In genomic region chr12:61925266-61925861, GRCm38 (mm10) we compare ENCODE assay signal across 21 mouse cellular contexts.
DNase-seq lines count a peak whose midpoint lies in the region; ATAC-seq lines count a peak whose summit lies in the region.
"Had no signal": no experiment of that assay in that cellular context is flagged by ENCODE, and none has a peak within 500 bp of the region (broad histone marks: within the 10 kb centered on the region; RNA-seq: fewer than 3 reads in every experiment).

No protein-coding gene starts in this region.

- H3K4me3 ChIP-seq in forebrain, embryonic 14.5 days (ENCODE audit: low read depth, low read length), result no peak overlapping the region
- H3K4me3 ChIP-seq in forebrain, embryonic 11.5 days (ENCODE audit: low read depth, low read length), result no peak overlapping the region
- no peak overlapping the region for H3K4me3 ChIP-seq in midbrain, embryonic 16.5 days (ENCODE audit: low read depth, low read length)
- H3K4me3 ChIP-seq in midbrain, embryonic 10.5 days, result no peak overlapping the region
- H3K4me3 ChIP-seq: heart, embryonic 12.5 days; hindbrain, embryonic 10.5 days; limb, embryonic 15.5 days had no signal

- ATAC-seq in forebrain, embryonic 14.5 days, result no peak
- no peak for ATAC-seq in forebrain, embryonic 11.5 days (replicated peaks; ENCODE audit: low FRiP score)
- 0 out of 2 replicates have a peak, but pooled peaks have one; percentile 28 for ATAC-seq in midbrain, embryonic 16.5 days
- ATAC-seq: CD4-positive, CD25-positive, alpha-beta regulatory T cell, adult 4 months had no signal

- H3K36me3 ChIP-seq in forebrain, embryonic 14.5 days (ENCODE audit: control insufficient read depth, insufficient read depth, low read length), result no peaks in the 10 kb centered on the region
- H3K36me3 ChIP-seq in forebrain, embryonic 11.5 days (ENCODE audit: control insufficient read depth, insufficient read depth, low read length), result no peaks in the 10 kb centered on the region
- no peaks in the 10 kb centered on the region for H3K36me3 ChIP-seq in midbrain, embryonic 16.5 days (ENCODE audit: control insufficient read depth, insufficient read depth, low read length)
- no peaks in the 10 kb centered on the region for H3K36me3 ChIP-seq in midbrain, embryonic 10.5 days
- H3K36me3 ChIP-seq: heart, embryonic 12.5 days; hindbrain, embryonic 10.5 days; limb, embryonic 15.5 days had no signal

- no peak overlapping the region for H3K27ac ChIP-seq in forebrain, embryonic 14.5 days (ENCODE audit: low read depth, low read length)
- H3K27ac ChIP-seq in forebrain, embryonic 11.5 days (ENCODE audit: low read depth, low read length), result no peak overlapping the region
- H3K27ac ChIP-seq in midbrain, embryonic 16.5 days (ENCODE audit: low read length), result no peak overlapping the region
- no peak overlapping the region for H3K27ac ChIP-seq in midbrain, embryonic 10.5 days (replicated peaks)
- H3K27ac ChIP-seq: hindbrain, embryonic 10.5 days; limb, embryonic 15.5 days; liver, embryonic 14.5 days had no signal

- H3K27me3 ChIP-seq in forebrain, embryonic 14.5 days (replicated peaks; ENCODE audit: control insufficient read depth, insufficient read depth, low read length), result no peaks in the 10 kb centered on the region
- H3K27me3 ChIP-seq in forebrain, embryonic 11.5 days (ENCODE audit: control insufficient read depth, insufficient read depth, low read length), result no peaks in the 10 kb centered on the region
- no peaks in the 10 kb centered on the region for H3K27me3 ChIP-seq in midbrain, embryonic 16.5 days (ENCODE audit: control insufficient read depth, insufficient read depth, low read depth, low read length)
- no peaks in the 10 kb centered on the region for H3K27me3 ChIP-seq in midbrain, embryonic 10.5 days (ENCODE audit: low read depth, poor library complexity, severe bottlenecking)
- H3K27me3 ChIP-seq: heart, embryonic 12.5 days; limb, embryonic 15.5 days had no signal

- H3K4me1 ChIP-seq in forebrain, embryonic 14.5 days (ENCODE audit: control insufficient read depth, insufficient read depth, low read length), result no peaks in the 10 kb centered on the region
- H3K4me1 ChIP-seq in forebrain, embryonic 11.5 days (replicated peaks; ENCODE audit: control insufficient read depth, insufficient read depth, low read length), result no peaks in the 10 kb centered on the region
- H3K4me1 ChIP-seq in midbrain, embryonic 16.5 days (ENCODE audit: control insufficient read depth, insufficient read depth, low read length), result no peaks in the 10 kb centered on the region
- no peaks in the 10 kb centered on the region for H3K4me1 ChIP-seq in midbrain, embryonic 10.5 days
- H3K4me1 ChIP-seq: heart, embryonic 12.5 days; hindbrain, embryonic 10.5 days; limb, embryonic 15.5 days had no signal

- no peak overlapping the region for H3K4me2 ChIP-seq in forebrain, embryonic 14.5 days (ENCODE audit: low read length)
- no peak overlapping the region for H3K4me2 ChIP-seq in forebrain, embryonic 11.5 days (ENCODE audit: low read depth, low read length, severe bottlenecking)
- H3K4me2 ChIP-seq in midbrain, embryonic 16.5 days (ENCODE audit: low read length), result no peak overlapping the region
- H3K4me2 ChIP-seq: heart, embryonic 12.5 days; limb, embryonic 15.5 days; lung, embryonic 14.5 days had no signal

- peak; percentile 19 for DNase-seq in forebrain, embryonic 14.5 days (ENCODE audit: low spot score)
- DNase-seq in forebrain, embryonic 11.5 days (ENCODE audit: low spot score), result no peak
- DNase-seq in layer of hippocampus, adult 9-10 months (ENCODE audit: low spot score), result peak; percentile 4
- no peak for DNase-seq in layer of hippocampus, adult 8-10 months (ENCODE audit: low spot score in 2 of 2)
- DNase-seq in midbrain, embryonic 10.5 days (ENCODE audit: low spot score), result no peak
- DNase-seq in kidney, adult 9 months, result no peak
- DNase-seq: adrenal gland, postnatal 25 days; cerebellum, adult 11-12 months; gastrocnemius, postnatal 25 days; heart, adult 18-20 months; heart, postnatal 10 days; kidney, adult 11 months; lung, embryonic 14.5 days; thymus, adult 2 months; thymus, postnatal 4 days had no signal

- H3K9ac ChIP-seq in forebrain, embryonic 14.5 days (ENCODE audit: low read length), result no peak overlapping the region
- no peak overlapping the region for H3K9ac ChIP-seq in forebrain, embryonic 11.5 days (ENCODE audit: low read length)
- no peak overlapping the region for H3K9ac ChIP-seq in midbrain, embryonic 16.5 days (ENCODE audit: low read depth, low read length)
- H3K9ac ChIP-seq: heart, embryonic 12.5 days; limb, embryonic 15.5 days; liver, embryonic 14.5 days; lung, embryonic 14.5 days had no signal

- no peaks in the 10 kb centered on the region for H3K9me3 ChIP-seq in forebrain, embryonic 14.5 days (replicated peaks; ENCODE audit: control insufficient read depth, low read length)
- H3K9me3 ChIP-seq in forebrain, embryonic 11.5 days (ENCODE audit: control insufficient read depth, low read length), result no peaks in the 10 kb centered on the region
- H3K9me3 ChIP-seq in midbrain, embryonic 16.5 days (replicated peaks; ENCODE audit: control insufficient read depth, low read length, poor library complexity, severe bottlenecking), result no peaks in the 10 kb centered on the region
- no peaks in the 10 kb centered on the region for H3K9me3 ChIP-seq in midbrain, embryonic 10.5 days (replicated peaks)
- H3K9me3 ChIP-seq: heart, embryonic 12.5 days; hindbrain, embryonic 10.5 days; limb, embryonic 15.5 days had no signal

Comparison
In these comparisons a context has a peak if more than half of its experiments do, and no peak if none do; other contexts are left out.
1. DNase-seq: peak in forebrain, embryonic 14.5 days (single experiment) and layer of hippocampus, adult 9-10 months (single experiment); none in forebrain, embryonic 11.5 days (single experiment), layer of hippocampus, adult 8-10 months (0 of 2), midbrain, embryonic 10.5 days (single experiment) and kidney, adult 9 months (single experiment).